Comparison of ENCODE assay signal across 9 mouse cellular contexts in genomic region chr12:111434164-111434744, GRCm38 (mm10). TPM values are rescaled to one million over a fixed set of nuclear protein-coding genes. Genes with fewer than 3 reads are reported as not detected.
DNase-seq lines count a peak whose midpoint lies in the region; ATAC-seq and TF ChIP-seq lines count a peak whose summit lies in the region.
"Had no signal": no experiment of that assay in that cellular context is flagged by ENCODE, and none has a peak within 500 bp of the region (broad histone marks: within the 10 kb centered on the region; RNA-seq: fewer than 3 reads in every experiment).

No protein-coding gene starts in this region.

- WGBS in heart, embryonic 12.5 days: 49% methylated on average over 7 of the region's 7 CpGs
- 34% methylated on average over 6 of the region's 7 CpGs for WGBS in stomach, embryonic 15.5 days
- WGBS in stomach, postnatal 0 days: 30% methylated on average over 6 of the region's 7 CpGs

- ATAC-seq in heart, embryonic 12.5 days (ENCODE audit: insufficient number of reproducible peaks, low FRiP score): no peak
- no peak for ATAC-seq in stomach, embryonic 15.5 days (ENCODE audit: insufficient read depth, low FRiP score, low read depth)
- ATAC-seq in stomach, postnatal 0 days (ENCODE audit: low FRiP score, low TSS enrichment): no peak

- H3K36me3 ChIP-seq in heart, embryonic 12.5 days: no peaks in the 10 kb centered on the region
- H3K36me3 ChIP-seq in stomach, embryonic 15.5 days: no peaks in the 10 kb centered on the region
- H3K36me3 ChIP-seq in stomach, postnatal 0 days (ENCODE audit: control insufficient read depth, insufficient read depth, low read length): no peaks in the 10 kb centered on the region
- H3K36me3 ChIP-seq: embryonic facial prominence, embryonic 15.5 days had no signal

- TF ChIP-seq CTCF in stomach, postnatal 0 days (IDR thresholded peaks at IDR 0.05; ENCODE audit: low read depth): no peak

- peak overlapping the region; percentile 76 for H3K27ac ChIP-seq in heart, embryonic 12.5 days (ENCODE audit: poor library complexity, severe bottlenecking)
- 0 out of 2 replicates have a peak overlapping the region, but pooled peaks have one; percentile 22 for H3K27ac ChIP-seq in stomach, embryonic 15.5 days
- H3K27ac ChIP-seq in stomach, postnatal 0 days (replicated peaks): no peak overlapping the region
- H3K27ac ChIP-seq: embryonic facial prominence, embryonic 15.5 days had no signal

- H3K4me3 ChIP-seq in heart, embryonic 12.5 days: no peak overlapping the region
- H3K4me3 ChIP-seq in stomach, embryonic 15.5 days (replicated peaks): no peak overlapping the region
- H3K4me3 ChIP-seq in stomach, postnatal 0 days (ENCODE audit: low read depth, low read length): no peak overlapping the region
- H3K4me3 ChIP-seq: embryonic facial prominence, embryonic 15.5 days had no signal

- H3K9me3 ChIP-seq in heart, embryonic 12.5 days (replicated peaks): no peaks in the 10 kb centered on the region
- no peaks in the 10 kb centered on the region for H3K9me3 ChIP-seq in stomach, embryonic 15.5 days
- H3K9me3 ChIP-seq in stomach, postnatal 0 days (ENCODE audit: control insufficient read depth, low read length): no peaks in the 10 kb centered on the region
- H3K9me3 ChIP-seq: embryonic facial prominence, embryonic 15.5 days had no signal

- intact Hi-C loops in left cerebral cortex, postnatal 36 days (cut with DNase I): no loop called here

- peaks cover 78% of the 10 kb centered on the region for H3K4me1 ChIP-seq in heart, embryonic 12.5 days (replicated peaks)
- H3K4me1 ChIP-seq in stomach, embryonic 15.5 days: peaks cover 31% of the 10 kb centered on the region
- peaks cover 9% of the 10 kb centered on the region for H3K4me1 ChIP-seq in stomach, postnatal 0 days (replicated peaks; ENCODE audit: control insufficient read depth, insufficient read depth)

- DNase-seq in heart, adult 18-20 months: no peak
- no peak for DNase-seq in stomach, postnatal 0 days (ENCODE audit: low spot score)
- DNase-seq in kidney, postnatal 25 days: peak; percentile 52 to 74
- DNase-seq in frontal cortex, adult 2 months (ENCODE audit: extremely low spot score in 1 of 2, low spot score in 1 of 2): no peak
- no peak for DNase-seq in adrenal gland, adult 18-20 months (ENCODE audit: low spot score in 2 of 2)
- no peak for DNase-seq in left cerebral cortex, postnatal 36 days (ENCODE audit: low spot score in 2 of 2)

- peaks cover 78% of the 10 kb centered on the region for H3K27me3 ChIP-seq in heart, embryonic 12.5 days (replicated peaks)
- H3K27me3 ChIP-seq in stomach, embryonic 15.5 days (replicated peaks): peaks cover 13% of the 10 kb centered on the region
- no peaks in the 10 kb centered on the region for H3K27me3 ChIP-seq in stomach, postnatal 0 days (ENCODE audit: control insufficient read depth, insufficient read depth, low read length)

- H3K9ac ChIP-seq in heart, embryonic 12.5 days: no peak overlapping the region
- no peak overlapping the region for H3K9ac ChIP-seq in stomach, embryonic 15.5 days
- no peak overlapping the region for H3K9ac ChIP-seq in stomach, postnatal 0 days (ENCODE audit: low read length)
- H3K9ac ChIP-seq: embryonic facial prominence, embryonic 15.5 days had no signal

- H3K4me2 ChIP-seq in heart, embryonic 12.5 days: peak overlapping the region; percentile 33
- H3K4me2 ChIP-seq in stomach, embryonic 15.5 days: 0 out of 2 replicates have a peak overlapping the region, but pooled peaks have one; percentile 13
- H3K4me2 ChIP-seq in stomach, postnatal 0 days (replicated peaks; ENCODE audit: low read depth): no peak overlapping the region
- H3K4me2 ChIP-seq: embryonic facial prominence, embryonic 15.5 days had no signal

- TF ChIP-seq EP300 in stomach, postnatal 0 days (optimal IDR thresholded peaks at IDR 0.05): no peak

RNA-seq across cellular contexts. Expression of gene Tnfaip2, which starts 8.0 kb away (rescaled TPM):
- 7.4 and 12.0 TPM in 2 replicates for polyA plus RNA-seq in heart, embryonic 12.5 days (2016; fragmentation: Nextera tagmentation; extraction: Ambion mirVana)
- total RNA-seq in heart, adult 18-20 months (2021): 10 to 100 TPM; 45.1 to 52.6 TPM
- 8.5 and 13.5 TPM in 2 replicates for polyA plus RNA-seq in stomach, embryonic 15.5 days (2015; fragmentation: Nextera tagmentation; extraction: Ambion mirVana)
- polyA plus RNA-seq in stomach, postnatal 0 days (2015; fragmentation: Nextera tagmentation; extraction: Ambion mirVana): 14.5 and 15.6 TPM in 2 replicates
- polyA plus RNA-seq in frontal cortex, adult 2 months (2012; rRNA removed): 1.0 and 1.5 TPM in 2 replicates
- total RNA-seq in adrenal gland, adult 18-20 months (2021): 10 to 100 TPM; 11.4 to 31.6 TPM
- total RNA-seq in left cerebral cortex, postnatal 36 days (2021): 1 to 10 TPM in 1 of 2 experiments, under 1 TPM in 1; 0.77 to 1.2 TPM

RNA-seq across cellular contexts. Expression of gene Exoc3l4, which starts 17.4 kb away (rescaled TPM):
- polyA plus RNA-seq in heart, embryonic 12.5 days (2016; fragmentation: Nextera tagmentation; extraction: Ambion mirVana): 8.5 and 10.1 TPM in 2 replicates
- 1 to 10 TPM; 3.2 to 4.1 TPM for total RNA-seq in heart, adult 18-20 months (2021)
- polyA plus RNA-seq in stomach, embryonic 15.5 days (2015; fragmentation: Nextera tagmentation; extraction: Ambion mirVana): 8.5 and 8.7 TPM in 2 replicates
- 7.3 and 8.6 TPM in 2 replicates for polyA plus RNA-seq in stomach, postnatal 0 days (2015; fragmentation: Nextera tagmentation; extraction: Ambion mirVana)
- polyA plus RNA-seq in frontal cortex, adult 2 months (2012; rRNA removed): 3.8 and 4.8 TPM in 2 replicates
- total RNA-seq in adrenal gland, adult 18-20 months (2021): 1 to 10 TPM; 3.3 to 4.1 TPM
- total RNA-seq in left cerebral cortex, postnatal 36 days (2021): 1 to 10 TPM; 1.1 to 1.4 TPM

RNA-seq across cellular contexts. Expression of gene Lbhd2, which starts 27.6 kb away (rescaled TPM):
- polyA plus RNA-seq in heart, embryonic 12.5 days (2016; fragmentation: Nextera tagmentation; extraction: Ambion mirVana): 0.31 TPM in 1 of 2 replicates, not detected in the other
- not detected for total RNA-seq in heart, adult 18-20 months (2021)
- 1.4 and 1.7 TPM in 2 replicates for polyA plus RNA-seq in stomach, embryonic 15.5 days (2015; fragmentation: Nextera tagmentation; extraction: Ambion mirVana)
- 2.2 TPM in 2 replicates for polyA plus RNA-seq in stomach, postnatal 0 days (2015; fragmentation: Nextera tagmentation; extraction: Ambion mirVana)
- 23.2 and 24.5 TPM in 2 replicates for polyA plus RNA-seq in frontal cortex, adult 2 months (2012; rRNA removed)
- total RNA-seq in adrenal gland, adult 18-20 months (2021): not detected
- 1 to 10 TPM; 1.2 to 1.9 TPM for total RNA-seq in left cerebral cortex, postnatal 36 days (2021)

RNA-seq across cellular contexts. Expression of gene Gm266, which starts 51.4 kb away (rescaled TPM):
- 2.1 and 2.4 TPM in 2 replicates for polyA plus RNA-seq in heart, embryonic 12.5 days (2016; fragmentation: Nextera tagmentation; extraction: Ambion mirVana)
- not detected for total RNA-seq in heart, adult 18-20 months (2021)
- 25.4 and 30.3 TPM in 2 replicates for polyA plus RNA-seq in stomach, embryonic 15.5 days (2015; fragmentation: Nextera tagmentation; extraction: Ambion mirVana)
- 12.5 and 14.4 TPM in 2 replicates for polyA plus RNA-seq in stomach, postnatal 0 days (2015; fragmentation: Nextera tagmentation; extraction: Ambion mirVana)
- 6.4 and 7.4 TPM in 2 replicates for polyA plus RNA-seq in frontal cortex, adult 2 months (2012; rRNA removed)
- not detected for total RNA-seq in adrenal gland, adult 18-20 months (2021)
- total RNA-seq in left cerebral cortex, postnatal 36 days (2021): 1 to 10 TPM; 4.0 to 4.5 TPM

RNA-seq across cellular contexts. Expression of gene Cdc42bpb, which starts 56.7 kb away (rescaled TPM):
- 33.5 and 38.2 TPM in 2 replicates for polyA plus RNA-seq in heart, embryonic 12.5 days (2016; fragmentation: Nextera tagmentation; extraction: Ambion mirVana)
- 10 to 100 TPM; 52.7 to 57.6 TPM for total RNA-seq in heart, adult 18-20 months (2021)
- 32.5 and 34.2 TPM in 2 replicates for polyA plus RNA-seq in stomach, embryonic 15.5 days (2015; fragmentation: Nextera tagmentation; extraction: Ambion mirVana)
- polyA plus RNA-seq in stomach, postnatal 0 days (2015; fragmentation: Nextera tagmentation; extraction: Ambion mirVana): 18.6 and 18.7 TPM in 2 replicates
- polyA plus RNA-seq in frontal cortex, adult 2 months (2012; rRNA removed): 175 and 184 TPM in 2 replicates
- total RNA-seq in adrenal gland, adult 18-20 months (2021): 100 to 1,000 TPM; 113 to 138 TPM
- 100 to 1,000 TPM; 146 to 152 TPM for total RNA-seq in left cerebral cortex, postnatal 36 days (2021)

Comparison
In these comparisons a context has a peak if more than half of its experiments do, and no peak if none do; other contexts are left out.
1. DNase-seq: peak in kidney, postnatal 25 days (2 of 2); none in heart, adult 18-20 months (0 of 2), stomach, postnatal 0 days (single experiment), frontal cortex, adult 2 months (0 of 2), adrenal gland, adult 18-20 months (0 of 2) and left cerebral cortex, postnatal 36 days (0 of 2).